Mouse (Mus musculus) layer of hippocampus, postnatal 14 days (tissue): ENCODE measurements around the gene AL607142.1. TPM values are rescaled to one million over a fixed set of nuclear protein-coding genes. Genes with fewer than 3 reads are reported as not detected.

Source experiments
- DNase-seq, 2 experiments: peaks; one replicate each; pipeline ENCODE4 v3.0.0; 2021 to 2022; ENCODE audit warnings: low spot score in 2 of 2, mixed read lengths in 1 of 2
- long read RNA-seq, 2 experiments: library from polyadenylated mRNA; stranded (forward); transcript quantifications; one replicate each; pipeline ENCODE4 v2.0.0; 2021
- total RNA-seq, 2 experiments: library from RNA; stranded (reverse); gene quantifications; 2 replicates each; pipeline ENCODE4 v1.2.3; 2021

The AL607142.1 gene
- total RNA-seq = not detected
- long read RNA-seq, experiment 1 = 0 reads
- long read RNA-seq, experiment 2 = 0 reads

- no peak for DNase-seq
Observed at GRCm38 (mm10) chr4:120064696-120065095, at the start of gene AL607142.1. Gene AL607142.1, plus strand, starts transcription at chr4:120064996.

GRCm38 (mm10) chr4:120018426-120018825 lies 46.4 kb upstream of the AL607142.1 start:
- DNase-seq = peak in 1 of 2 experiments; percentile 41

- DNase-seq = no peak
Observed at GRCm38 (mm10) chr4:120022392-120022791, 42.4 kb upstream of the AL607142.1 start.

- DNase-seq = no peak
Observed at GRCm38 (mm10) chr4:120023221-120023840, 41.5 kb upstream of the AL607142.1 start.

GRCm38 (mm10) chr4:120024071-120024470 lies 40.7 kb upstream of the AL607142.1 start:
- DNase-seq = peak; percentile 64 to 69

GRCm38 (mm10) chr4:120027671-120028070 lies 37.1 kb upstream of the AL607142.1 start:
- no peak for DNase-seq

- DNase-seq = no peak
Observed at GRCm38 (mm10) chr4:120029937-120030336, 34.9 kb upstream of the AL607142.1 start.

GRCm38 (mm10) chr4:120032320-120032983 lies 32.3 kb upstream of the AL607142.1 start:
- DNase-seq = peak; percentile 46 to 66

- peak in 1 of 2 experiments; percentile 48 for DNase-seq
Observed at GRCm38 (mm10) chr4:120032984-120033355, 31.8 kb upstream of the AL607142.1 start.

GRCm38 (mm10) chr4:120036294-120036693 lies 28.5 kb upstream of the AL607142.1 start:
- DNase-seq = no peak

- no peak for DNase-seq
Observed at GRCm38 (mm10) chr4:120037007-120037406, 27.8 kb upstream of the AL607142.1 start.

- DNase-seq = no peak
Observed at GRCm38 (mm10) chr4:120041520-120041919, 23.3 kb upstream of the AL607142.1 start.

GRCm38 (mm10) chr4:120042480-120042879 lies 22.3 kb upstream of the AL607142.1 start:
- DNase-seq = no peak

- DNase-seq = no peak
Observed at GRCm38 (mm10) chr4:120044612-120045011, 20.2 kb upstream of the AL607142.1 start.

- peak; percentile 71 to 88 for DNase-seq
Observed at GRCm38 (mm10) chr4:120045131-120045537, 19.7 kb upstream of the AL607142.1 start.

- DNase-seq = no peak
Observed at GRCm38 (mm10) chr4:120045871-120046270, 18.9 kb upstream of the AL607142.1 start.

- no peak for DNase-seq
Observed at GRCm38 (mm10) chr4:120047060-120047459, 17.7 kb upstream of the AL607142.1 start.

- no peak for DNase-seq
Observed at GRCm38 (mm10) chr4:120048274-120048673, 16.5 kb upstream of the AL607142.1 start.

- no peak for DNase-seq
Observed at GRCm38 (mm10) chr4:120049857-120050256, 14.9 kb upstream of the AL607142.1 start.

GRCm38 (mm10) chr4:120052481-120052880 lies 12.3 kb upstream of the AL607142.1 start:
- DNase-seq = no peak

GRCm38 (mm10) chr4:120053026-120054005 lies 11.5 kb upstream of the AL607142.1 start:
- no peak for DNase-seq
